Mouse (Mus musculus): ENCODE measurements at regions not wholly inside any gene's neighbourhood (a gene's known extent, or its start where the extent isn't known, plus 50 kb on each side); places are given as distances from the start of the nearest gene placed in this dataset.

DNA sequence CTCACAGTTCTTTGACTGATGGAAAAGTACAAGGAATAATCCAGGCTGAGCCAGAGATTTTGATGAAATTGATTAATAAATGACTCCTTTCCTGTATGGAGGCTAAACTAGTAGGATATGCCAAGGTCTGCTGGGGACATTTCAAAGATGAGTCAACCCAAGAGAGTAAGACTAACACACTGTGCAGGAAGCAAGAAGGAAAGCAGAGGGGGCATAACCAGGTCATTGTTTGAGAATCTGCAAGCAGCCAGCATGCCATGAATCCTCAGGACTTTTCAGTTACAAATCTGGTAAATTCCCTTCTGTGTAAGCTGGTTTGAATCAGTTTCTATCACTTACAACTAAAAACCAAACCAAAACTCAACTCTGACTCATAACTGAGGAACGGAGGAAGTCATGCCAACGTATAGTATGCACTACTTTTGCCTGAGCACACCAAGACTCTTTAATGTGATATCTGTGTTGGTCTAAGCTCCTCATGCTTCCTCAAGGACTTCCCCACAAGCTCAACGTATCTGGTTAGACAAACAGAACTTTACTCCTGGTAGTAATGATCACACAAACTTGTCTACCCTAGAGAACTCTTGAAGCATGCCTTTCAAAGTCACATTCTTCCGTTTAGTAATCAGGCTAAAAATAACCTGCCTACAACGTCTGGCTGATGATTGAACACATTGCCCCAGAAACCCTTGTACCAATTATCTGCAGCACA, 314.0 kb upstream of the Adamts9 start:
- DNase-seq (ENCODE audit: low spot score in 2 of 2) = no peak

GRCm38 (mm10) chr6:93253746-93254145, 310.5 kb upstream of the Adamts9 start:
- DNase-seq (ENCODE audit: low spot score in 2 of 2) = no peak

DNA sequence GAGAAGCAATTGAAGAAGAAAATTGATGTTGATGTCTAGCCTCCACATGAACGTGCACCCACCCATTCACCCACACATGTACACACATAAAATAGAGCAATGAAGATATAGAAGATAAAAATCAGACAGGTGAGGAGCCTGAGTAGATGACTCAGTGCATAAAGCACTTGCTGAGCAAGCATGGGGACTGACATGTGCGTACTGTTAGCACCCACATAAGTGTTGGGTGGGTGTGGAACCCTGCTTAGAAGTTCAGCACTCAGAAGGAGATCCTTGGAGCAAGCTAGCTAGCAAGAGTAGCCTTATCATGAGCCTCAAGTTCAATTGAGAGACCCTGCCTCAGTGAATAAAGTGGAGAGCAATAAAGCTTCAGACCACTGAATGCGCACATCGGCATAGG, 305.7 kb upstream of the Adamts9 start:
- DNase-seq (ENCODE audit: low spot score in 2 of 2) = no peak

DNA sequence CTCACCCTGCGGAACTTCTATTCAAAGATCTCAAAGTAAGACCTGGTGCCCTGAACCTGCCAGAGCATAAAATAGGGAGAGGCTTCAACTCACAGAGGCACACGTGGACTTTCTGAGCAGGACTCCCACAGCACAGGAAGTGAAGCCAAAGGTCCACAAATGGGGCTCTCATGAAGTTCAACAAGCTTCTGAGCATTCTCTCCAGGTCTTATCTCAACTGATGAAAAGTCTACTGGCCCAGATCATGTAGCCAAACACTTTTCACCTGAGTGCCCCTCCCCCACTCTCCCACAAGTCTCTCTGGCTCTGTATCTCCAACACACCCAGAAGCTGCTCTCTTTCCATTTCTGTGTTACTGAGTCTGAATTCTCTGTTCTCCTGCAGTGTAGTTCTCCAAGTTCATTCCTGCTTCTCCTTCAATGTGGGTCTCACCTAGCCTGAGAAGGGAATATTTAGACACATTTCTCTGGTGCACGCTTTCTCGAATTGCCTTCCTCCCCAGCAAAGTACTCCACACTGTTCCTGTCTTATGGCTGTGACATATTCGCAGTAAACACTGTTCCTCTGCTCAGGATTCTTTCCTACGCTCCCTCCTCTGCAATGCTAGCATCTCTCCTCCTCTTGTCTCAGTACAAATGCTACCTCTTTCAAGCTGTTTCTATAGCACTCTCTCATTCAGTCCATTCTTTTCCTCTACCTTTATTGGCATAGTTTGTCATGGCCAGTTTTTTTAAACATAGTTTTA, 303.4 kb upstream of the Adamts9 start:
- DNase-seq (ENCODE audit: low spot score in 2 of 2) = no peak

GRCm38 (mm10) chr6:93235550-93235949, 292.3 kb upstream of the Adamts9 start:
- no peak for DNase-seq (ENCODE audit: low spot score in 2 of 2)

- DNase-seq (ENCODE audit: low spot score in 2 of 2) = no peak
These were observed 289.3 kb upstream of the Adamts9 start for GRCm38 (mm10) chr6:93232636-93233035.

DNA sequence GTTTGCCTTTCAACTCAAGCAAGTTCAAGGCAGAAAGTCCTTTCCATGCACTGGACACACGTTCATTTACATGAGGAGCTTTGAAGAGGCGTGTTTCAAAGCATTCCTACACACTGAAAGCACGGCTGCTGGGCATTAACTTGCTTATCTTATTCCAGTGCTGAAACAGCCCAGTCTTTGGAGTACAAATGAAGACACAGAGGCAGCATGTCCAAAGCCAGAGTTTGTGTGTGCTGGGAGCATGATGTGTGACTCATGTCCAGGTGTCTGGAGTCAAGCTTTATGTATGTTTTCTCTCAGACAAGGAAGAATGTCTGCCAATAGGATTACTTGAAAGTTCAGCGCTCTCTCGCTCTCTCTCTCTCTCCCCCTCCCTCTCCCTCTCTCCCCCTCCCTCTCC, 287.2 kb upstream of the Adamts9 start:
- no peak for DNase-seq (ENCODE audit: low spot score in 2 of 2)

DNA sequence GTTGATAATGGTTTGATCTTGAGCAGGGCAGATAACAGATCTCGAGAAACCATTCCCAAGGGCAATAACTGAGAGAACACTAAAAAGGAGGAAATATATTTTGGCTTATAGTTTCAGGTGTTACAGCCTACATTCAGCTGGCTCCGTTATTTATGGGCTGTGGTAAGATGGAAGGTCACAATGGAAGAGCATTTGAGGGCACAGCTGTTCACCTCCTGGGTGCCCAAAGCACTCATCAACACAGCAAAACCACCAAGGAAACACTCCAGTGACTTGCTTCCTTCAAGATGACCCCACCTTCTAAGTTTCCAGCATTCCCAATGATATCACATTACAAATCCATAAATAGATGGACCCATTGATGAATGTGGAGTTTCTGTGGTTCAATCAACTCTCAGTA, 286.0 kb upstream of the Adamts9 start:
- DNase-seq (ENCODE audit: low spot score in 2 of 2) = no peak

- no peak for DNase-seq (ENCODE audit: low spot score in 2 of 2)
These were observed 280.6 kb upstream of the Adamts9 start for GRCm38 (mm10) chr6:93223610-93224550.

DNA sequence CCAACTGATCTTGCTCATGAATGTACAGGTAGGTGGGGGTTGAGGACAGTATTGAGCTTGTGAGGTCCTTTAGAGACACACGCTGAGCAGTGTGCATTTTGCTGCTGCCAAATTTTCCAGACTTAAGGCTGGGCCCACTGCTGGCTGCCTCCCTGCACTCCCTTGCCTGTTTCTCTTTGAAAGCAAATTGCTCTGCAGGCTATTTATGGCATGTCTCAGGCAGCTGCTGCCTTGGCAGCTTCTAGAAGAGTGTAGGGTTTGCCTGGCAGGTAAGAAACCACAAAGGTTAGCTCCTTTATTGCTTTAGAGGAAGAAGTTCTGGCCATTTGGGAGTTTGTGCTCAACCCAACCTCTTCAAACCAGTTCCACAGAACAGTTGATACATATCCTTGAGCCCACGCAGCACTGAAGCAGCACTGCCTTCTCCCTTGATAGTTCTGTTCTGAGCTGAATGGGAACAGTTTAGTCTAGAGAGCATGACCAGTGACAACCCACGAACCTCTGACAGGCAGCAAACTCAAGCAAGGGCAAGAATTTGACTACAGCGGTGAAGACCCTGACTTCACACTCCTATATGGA, 274.8 kb upstream of the Adamts9 start:
- peak in 1 of 2 experiments; percentile 11 for DNase-seq (ENCODE audit: low spot score in 2 of 2)

DNA sequence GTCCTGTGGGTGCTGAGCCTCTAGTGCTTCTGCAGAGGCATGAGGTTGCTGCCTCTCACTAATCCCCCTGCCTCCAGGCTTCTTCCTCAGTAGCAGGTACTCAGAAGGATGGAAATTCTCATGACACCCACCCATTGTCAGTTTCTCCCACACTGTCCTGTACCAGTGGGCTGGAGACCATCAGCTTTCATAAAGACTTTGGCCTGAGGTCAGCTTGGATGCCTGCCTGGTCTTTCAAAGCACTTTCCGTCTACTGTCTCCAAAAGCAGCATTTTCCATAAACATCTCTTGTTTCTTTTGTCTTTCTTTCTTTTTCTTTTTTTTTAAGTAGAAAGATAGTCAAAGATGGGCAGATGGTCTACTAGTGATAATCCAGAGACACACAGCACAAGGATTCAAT, 257.6 kb upstream of the Adamts9 start:
- no peak for DNase-seq (ENCODE audit: low spot score in 2 of 2)

DNA sequence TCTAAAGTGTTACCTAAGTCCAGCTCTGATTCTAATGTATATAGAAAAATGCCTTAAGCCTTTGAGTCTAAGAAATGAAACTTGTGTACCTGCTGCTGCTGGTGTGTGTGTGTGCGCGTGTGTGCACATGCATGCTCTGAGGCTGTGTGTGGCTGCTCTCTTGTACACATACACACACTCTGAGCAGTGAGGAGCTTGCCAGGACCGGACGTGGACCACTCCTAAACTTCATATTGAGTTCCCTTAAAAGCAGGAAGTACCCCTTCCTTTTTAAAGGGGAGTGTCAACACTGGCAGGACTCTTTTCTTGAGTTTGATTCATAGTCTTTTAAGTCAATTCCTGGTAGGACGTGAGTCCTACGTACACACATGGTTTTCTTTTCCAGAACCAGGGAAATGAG, 251.4 kb upstream of the Adamts9 start:
- no peak for DNase-seq (ENCODE audit: low spot score in 2 of 2)

- no peak for DNase-seq (ENCODE audit: low spot score in 2 of 2)
These were observed 249.7 kb upstream of the Adamts9 start for GRCm38 (mm10) chr6:93192980-93193379.

- DNase-seq (ENCODE audit: low spot score in 2 of 2) = no peak
These were observed 247.7 kb upstream of the Adamts9 start for GRCm38 (mm10) chr6:93190986-93191385.

DNA sequence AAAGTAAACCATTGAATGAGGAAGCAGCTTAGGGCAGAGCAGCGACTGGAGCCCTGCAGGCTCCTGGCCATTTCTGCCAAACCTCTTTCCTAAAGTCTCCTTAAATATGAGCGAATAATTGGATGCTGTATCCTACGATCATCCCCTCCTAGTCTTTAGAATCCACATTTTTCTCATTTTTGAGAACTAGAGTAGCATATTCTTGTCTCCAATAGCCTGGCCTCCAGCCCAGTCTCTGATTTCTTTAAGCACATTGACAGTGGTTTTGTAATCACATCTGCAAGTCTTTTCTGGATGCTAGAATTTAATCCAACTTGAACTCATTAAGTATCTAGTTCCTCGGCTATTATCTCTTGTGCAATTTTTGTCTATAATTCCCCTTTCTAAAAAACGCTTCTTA, 225.2 kb upstream of the Adamts9 start:
- no peak for DNase-seq (ENCODE audit: low spot score in 2 of 2)

- DNase-seq (ENCODE audit: low spot score in 2 of 2) = peak in 1 of 2 experiments; percentile 10
These were observed 224.0 kb upstream of the Adamts9 start for GRCm38 (mm10) chr6:93167281-93167680.

DNA sequence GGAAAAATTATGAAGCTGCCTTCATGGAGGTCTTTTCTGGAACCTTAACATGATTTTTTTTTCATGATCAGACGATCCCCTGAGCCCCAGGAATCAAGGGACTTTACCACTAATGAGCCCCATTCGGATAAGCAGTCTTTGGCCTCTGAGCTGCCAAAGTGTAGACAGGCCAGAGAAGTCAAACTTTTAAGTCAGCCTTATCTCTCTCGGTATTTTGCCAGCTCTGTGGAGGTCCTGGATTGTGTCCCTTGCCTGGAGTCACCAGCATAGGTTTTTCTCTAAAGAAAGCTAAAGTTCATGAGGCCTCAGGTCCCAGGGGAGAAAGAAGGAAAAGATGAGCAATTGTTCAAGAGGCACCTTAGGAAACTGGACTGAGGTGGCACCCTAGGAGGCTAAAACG, 222.7 kb upstream of the Adamts9 start:
- no peak for DNase-seq (ENCODE audit: low spot score in 2 of 2)

DNA sequence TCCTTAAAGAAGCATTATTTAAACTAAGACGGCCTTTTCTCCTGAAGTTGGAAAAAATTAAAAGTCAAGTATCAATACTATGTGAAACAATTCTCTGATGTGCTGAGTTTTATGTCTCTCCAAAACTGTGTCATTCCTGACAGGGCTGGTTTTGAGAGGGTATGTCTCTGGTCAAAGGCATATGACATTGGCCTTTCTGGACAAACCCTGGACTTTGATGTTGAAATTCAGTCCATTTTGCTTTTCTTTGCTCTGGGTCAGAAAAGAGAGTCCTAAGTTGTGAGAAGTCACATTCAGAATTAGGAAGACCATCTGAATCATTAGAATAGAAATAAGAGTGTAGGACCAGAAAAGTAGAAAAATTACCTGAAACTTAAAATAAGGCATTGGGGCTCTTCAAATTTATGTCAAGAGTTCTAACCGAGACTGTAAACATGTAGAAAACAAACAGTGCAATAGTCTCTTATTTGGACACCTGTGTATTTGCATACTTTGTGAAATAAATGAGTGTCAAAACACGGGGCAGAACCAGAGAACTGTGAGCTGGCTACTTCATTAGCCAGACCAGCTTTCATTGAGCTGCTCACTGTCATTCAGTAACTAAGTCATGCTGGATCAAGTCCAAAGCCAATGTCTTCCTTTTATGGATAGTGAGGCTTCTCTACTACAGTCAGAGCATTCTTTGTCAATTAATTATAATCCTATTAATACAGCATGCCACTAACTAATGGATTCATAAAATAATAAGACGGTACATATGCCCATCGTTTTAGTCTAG, 209.3 kb upstream of the Adamts9 start:
- DNase-seq (ENCODE audit: low spot score in 2 of 2) = no peak

DNA sequence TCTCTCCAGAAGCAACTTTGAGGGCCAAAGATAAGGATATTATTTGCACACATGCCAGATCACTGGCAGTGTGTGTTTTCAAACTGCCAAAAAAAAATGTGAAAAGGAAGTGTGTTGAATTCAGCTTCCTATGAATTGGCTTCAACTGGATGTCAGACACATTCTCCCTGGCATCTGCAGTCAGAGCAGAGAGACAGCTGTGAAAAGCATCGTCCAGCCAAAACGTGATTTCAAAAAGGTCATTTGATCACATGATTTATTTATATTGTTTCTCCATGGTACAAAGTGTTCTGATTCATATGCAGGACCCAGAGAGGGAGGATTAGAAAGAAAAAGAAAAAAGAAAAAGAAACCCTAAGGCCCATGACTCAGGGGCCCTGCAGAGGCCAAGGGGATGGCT, 207.2 kb upstream of the Adamts9 start:
- no peak for DNase-seq (ENCODE audit: low spot score in 2 of 2)

DNA sequence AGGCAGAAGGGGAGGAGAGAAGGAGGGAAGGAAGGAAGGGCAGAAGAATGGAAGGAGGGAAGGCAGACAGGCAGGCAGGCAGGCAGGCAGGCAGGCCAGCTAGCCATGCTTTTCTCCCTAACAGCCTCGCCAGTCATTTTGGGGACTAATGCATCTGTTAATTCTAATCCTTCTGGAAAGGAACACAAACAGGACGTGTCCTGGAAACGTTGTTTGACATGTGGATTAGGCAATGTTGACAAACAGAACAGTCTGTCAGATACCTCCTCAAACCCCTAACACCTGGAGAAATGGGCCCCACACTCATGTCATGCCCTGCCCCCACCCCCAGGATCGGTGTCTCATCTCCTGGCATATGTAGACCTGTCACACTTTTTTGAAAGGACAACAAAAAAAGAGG, 206.7 kb upstream of the Adamts9 start:
- DNase-seq (ENCODE audit: low spot score in 2 of 2) = no peak

- DNase-seq (ENCODE audit: low spot score in 2 of 2) = peak; percentile 32 to 38
These were observed 197.0 kb upstream of the Adamts9 start for GRCm38 (mm10) chr6:93140331-93140731.
